8 mouse cellular contexts compared by ENCODE assay signal in genomic region chr4:150283993-150284392, GRCm38 (mm10). TPM values are rescaled to one million over a fixed set of nuclear protein-coding genes. Genes with fewer than 3 reads are reported as not detected.
A peak's percentile ranks its signal among the peaks of the same experiment; 100 is the strongest.
DNase-seq lines count a peak whose midpoint lies in the region; ATAC-seq lines count a peak whose summit lies in the region.

No protein-coding gene starts in this region.

- H3K9ac ChIP-seq in heart, embryonic 13.5 days: peak overlapping the region; percentile 100
- H3K9ac ChIP-seq in midbrain, embryonic 16.5 days (ENCODE audit: low read depth, low read length): peak overlapping the region; percentile 48

- DNase-seq in cerebellum, adult 18-20 months: peak; percentile 30 to 36
- no peak for DNase-seq in cerebellum, adult 11 months
- DNase-seq in brain, adult 2 months (ENCODE audit: low read depth, low spot score): peak; percentile 72
- peak; percentile 70 to 75 for DNase-seq in kidney, postnatal 25 days
- no peak for DNase-seq in urinary bladder, postnatal 10 days (ENCODE audit: low spot score)
- DNase-seq in frontal cortex, postnatal 25 days (ENCODE audit: low spot score in 2 of 2): no peak

- H3K4me3 ChIP-seq in heart, embryonic 13.5 days: peak overlapping the region; percentile 93
- H3K4me3 ChIP-seq in midbrain, embryonic 16.5 days (ENCODE audit: low read depth, low read length): peak overlapping the region; percentile 100

- H3K9me3 ChIP-seq in heart, embryonic 13.5 days: no peaks in the 10 kb centered on the region
- no peaks in the 10 kb centered on the region for H3K9me3 ChIP-seq in midbrain, embryonic 16.5 days (replicated peaks; ENCODE audit: control insufficient read depth, low read length, poor library complexity, severe bottlenecking)

- 22% methylated on average over 6 of the region's 6 CpGs for WGBS in heart, embryonic 13.5 days
- WGBS in midbrain, embryonic 16.5 days: 2% methylated on average over 6 of the region's 6 CpGs

- no peaks in the 10 kb centered on the region; the same call in 1 of the 2 replicates for H3K36me3 ChIP-seq in heart, embryonic 13.5 days
- H3K36me3 ChIP-seq in midbrain, embryonic 16.5 days (ENCODE audit: control insufficient read depth, insufficient read depth, low read length): no peaks in the 10 kb centered on the region

- H3K4me1 ChIP-seq in heart, embryonic 13.5 days: peaks cover 45% of the 10 kb centered on the region
- peaks cover 22% of the 10 kb centered on the region for H3K4me1 ChIP-seq in midbrain, embryonic 16.5 days (ENCODE audit: control insufficient read depth, insufficient read depth, low read length)

- no peak overlapping the region for H3K27ac ChIP-seq in heart, embryonic 13.5 days (replicated peaks)
- H3K27ac ChIP-seq in midbrain, embryonic 16.5 days (ENCODE audit: low read length): peak overlapping the region; percentile 51

- no peaks in the 10 kb centered on the region for H3K27me3 ChIP-seq in heart, embryonic 13.5 days (replicated peaks)
- H3K27me3 ChIP-seq in midbrain, embryonic 16.5 days (ENCODE audit: control insufficient read depth, insufficient read depth, low read depth, low read length): no peaks in the 10 kb centered on the region

- no peak for ATAC-seq in heart, embryonic 13.5 days (ENCODE audit: extremely low read depth, insufficient number of reproducible peaks, low FRiP score, low TSS enrichment)
- ATAC-seq in midbrain, embryonic 16.5 days: no peak

- H3K4me2 ChIP-seq in heart, embryonic 13.5 days: peak overlapping the region; percentile 90
- peak overlapping the region; percentile 58 for H3K4me2 ChIP-seq in midbrain, embryonic 16.5 days (ENCODE audit: low read length)

RNA-seq across cellular contexts. Expression of gene Rere, which starts 2.5 kb away (rescaled TPM):
- 18.1 and 19.9 TPM in 2 replicates for polyA plus RNA-seq in heart, embryonic 13.5 days (2015; fragmentation: Nextera tagmentation; extraction: Ambion mirVana)
- 29.0 and 31.2 TPM in 2 replicates for polyA plus RNA-seq in midbrain, embryonic 16.5 days (2015; fragmentation: Nextera tagmentation; extraction: Ambion mirVana)

RNA-seq across cellular contexts. Expression of gene Eno1, which starts 47.5 kb away (rescaled TPM):
- 1,911 and 2,064 TPM in 2 replicates for polyA plus RNA-seq in heart, embryonic 13.5 days (2015; fragmentation: Nextera tagmentation; extraction: Ambion mirVana)
- polyA plus RNA-seq in midbrain, embryonic 16.5 days (2015; fragmentation: Nextera tagmentation; extraction: Ambion mirVana): 1,096 and 1,142 TPM in 2 replicates

Comparison
In these comparisons a context has a peak if more than half of its experiments do, and no peak if none do; other contexts are left out.
1. DNase-seq: peak in cerebellum, adult 18-20 months (2 of 2), brain, adult 2 months (single experiment) and kidney, postnatal 25 days (2 of 2); none in cerebellum, adult 11 months (single experiment), urinary bladder, postnatal 10 days (single experiment) and frontal cortex, postnatal 25 days (0 of 2).